15 mouse cellular contexts compared by ENCODE assay signal in genomic region chr17:81941317-81941716, GRCm38 (mm10).
DNase-seq lines count a peak whose midpoint lies in the region.
"Had no signal": no experiment of that assay in that cellular context is flagged by ENCODE, and none has a peak within 500 bp of the region (broad histone marks: within the 10 kb centered on the region; RNA-seq: fewer than 3 reads in every experiment).

No protein-coding gene starts in this region.

- intact Hi-C loops in left cerebral cortex, postnatal 14 days (cut with DNase I): no loop called here

- DNase-seq in frontal cortex, postnatal 36 days (ENCODE audit: low spot score in 2 of 2): peak; percentile 4 to 25
- no peak for DNase-seq in frontal cortex, postnatal 10 days (ENCODE audit: low spot score in 2 of 2)
- DNase-seq in right cerebral cortex, adult 18-20 months: peak; percentile 29
- no peak for DNase-seq in right cerebral cortex, postnatal 4 days
- peak; percentile 3 to 10 for DNase-seq in left cerebral cortex, postnatal 14 days (ENCODE audit: low spot score in 2 of 2)
- no peak for DNase-seq in lung, adult 18-20 months
- no peak for DNase-seq in heart, adult 11 months
- DNase-seq: adrenal gland, adult 2 months; adrenal gland, postnatal 36 days; cerebellum, adult 11 months; cerebellum, adult 8-10 months; embryo, embryonic 11 days; gastrocnemius, postnatal 10 days; heart, adult 2 months; heart, postnatal 14 days had no signal

Comparison
In these comparisons a context has a peak if more than half of its experiments do, and no peak if none do; other contexts are left out.
1. DNase-seq: peak in frontal cortex, postnatal 36 days (2 of 2), right cerebral cortex, adult 18-20 months (single experiment) and left cerebral cortex, postnatal 14 days (2 of 2); none in frontal cortex, postnatal 10 days (0 of 2), right cerebral cortex, postnatal 4 days (single experiment), lung, adult 18-20 months (0 of 2) and heart, adult 11 months (single experiment).